Mouse (Mus musculus): Measurements from ENCODE around the gene Pnp2. TPM values are rescaled to one million over a fixed set of nuclear protein-coding genes. Genes with fewer than 3 reads are reported as not detected.
"Not testable (repeated sequence)": the region's sequence is repeated elsewhere in the genome, so short reads cannot be mapped to it uniquely, and the experiment has no call there.

The Pnp2 gene
- polyA plus RNA-seq, 1 experiment: not detected

DNA sequence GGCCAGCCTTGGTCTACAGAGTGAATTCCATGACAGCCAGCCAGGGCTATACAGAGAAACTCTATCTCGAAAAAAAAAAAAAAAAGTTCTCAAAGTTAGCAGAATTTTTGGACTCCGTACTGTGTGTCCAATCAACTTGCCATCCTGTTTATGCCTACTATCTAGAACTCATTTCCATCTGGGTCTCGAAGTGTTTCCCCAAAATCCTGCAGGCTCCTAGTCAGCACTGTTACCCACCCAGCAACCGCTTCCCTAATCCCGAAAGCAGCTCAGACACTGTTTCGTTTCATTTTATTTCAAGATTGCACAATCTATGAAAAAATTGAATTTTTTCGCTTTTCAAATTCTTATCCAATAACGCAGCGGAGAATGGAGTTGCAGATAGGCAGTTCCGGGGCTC is 305 bp upstream of the Pnp2 start:
- Histone ChIP-seq H3K9me3 (ENCODE audit: control insufficient read depth, low read length) (no peaks in the 10 kb centered on the region), H3K4me3 (replicated peaks) (no peak overlapping the region), H3K27me3 (ENCODE audit: control insufficient read depth) (no peaks in the 10 kb centered on the region), H3K4me1 (ENCODE audit: control insufficient read depth) (peaks cover 4% of the 10 kb centered on the region; the same call in 1 of the 2 replicates), H3K36me3 (ENCODE audit: control insufficient read depth) (peaks cover 13% of the 10 kb centered on the region)
- TF ChIP-seq GATA1 (IDR thresholded peaks at IDR 0.05; ENCODE audit: low read length) (no peak), TAL1 (IDR thresholded peaks at IDR 0.05; ENCODE audit: low read length) (no peak)

DNA sequence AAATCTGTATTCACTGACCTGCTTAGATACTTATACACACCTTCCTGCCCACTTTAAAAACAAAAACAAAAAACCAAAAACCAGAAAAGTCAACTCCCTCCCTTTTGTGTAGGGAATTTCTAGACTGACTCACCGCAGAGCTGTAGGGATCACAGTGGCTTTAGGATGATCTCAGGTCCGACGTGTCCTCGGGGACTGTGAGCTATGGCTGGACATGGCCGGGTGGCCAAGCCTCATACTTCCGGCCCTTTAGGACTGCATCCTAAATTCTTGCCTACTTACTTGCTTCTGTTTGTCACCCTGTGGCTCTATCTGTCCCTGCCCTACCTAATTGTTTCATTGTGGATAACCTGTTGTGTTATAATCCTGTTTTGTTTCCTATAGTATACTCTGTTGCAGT is 932 bp downstream of the Pnp2 start:
- H3K9me3 ChIP-seq (ENCODE audit: control insufficient read depth, low read length); H3K4me1 ChIP-seq (ENCODE audit: control insufficient read depth); H3K27me3 ChIP-seq (ENCODE audit: control insufficient read depth); H3K36me3 ChIP-seq (ENCODE audit: control insufficient read depth): not testable (repeated sequence)
- peak overlapping the region; percentile 62 for H3K4me3 ChIP-seq (replicated peaks)

DNA sequence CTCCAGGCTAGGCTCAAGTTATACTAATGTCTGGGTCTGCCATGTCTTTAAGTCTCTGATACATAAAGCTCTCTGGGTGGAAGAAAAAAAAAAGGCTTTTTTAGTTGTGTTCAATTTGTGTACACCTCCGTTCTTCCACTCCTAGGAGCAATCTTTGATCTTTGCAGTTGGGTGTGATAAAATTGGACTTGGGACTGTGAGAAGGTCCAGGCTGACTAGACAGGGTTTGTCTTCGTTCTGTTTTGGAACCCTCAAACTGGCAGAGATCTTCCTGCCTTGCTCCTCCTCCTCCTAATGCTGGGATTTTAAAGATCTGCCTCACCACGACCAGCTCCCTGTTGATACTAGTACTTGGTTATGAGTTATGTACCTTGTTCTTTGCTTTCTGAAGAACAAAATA is 1.4 kb downstream of the Pnp2 start:
- H3K4me3 ChIP-seq (replicated peaks): peak overlapping the region; percentile 62
- not testable (repeated sequence) for H3K4me1 ChIP-seq (ENCODE audit: control insufficient read depth); H3K27me3 ChIP-seq (ENCODE audit: control insufficient read depth); H3K36me3 ChIP-seq (ENCODE audit: control insufficient read depth); H3K9me3 ChIP-seq (ENCODE audit: control insufficient read depth, low read length)

DNA sequence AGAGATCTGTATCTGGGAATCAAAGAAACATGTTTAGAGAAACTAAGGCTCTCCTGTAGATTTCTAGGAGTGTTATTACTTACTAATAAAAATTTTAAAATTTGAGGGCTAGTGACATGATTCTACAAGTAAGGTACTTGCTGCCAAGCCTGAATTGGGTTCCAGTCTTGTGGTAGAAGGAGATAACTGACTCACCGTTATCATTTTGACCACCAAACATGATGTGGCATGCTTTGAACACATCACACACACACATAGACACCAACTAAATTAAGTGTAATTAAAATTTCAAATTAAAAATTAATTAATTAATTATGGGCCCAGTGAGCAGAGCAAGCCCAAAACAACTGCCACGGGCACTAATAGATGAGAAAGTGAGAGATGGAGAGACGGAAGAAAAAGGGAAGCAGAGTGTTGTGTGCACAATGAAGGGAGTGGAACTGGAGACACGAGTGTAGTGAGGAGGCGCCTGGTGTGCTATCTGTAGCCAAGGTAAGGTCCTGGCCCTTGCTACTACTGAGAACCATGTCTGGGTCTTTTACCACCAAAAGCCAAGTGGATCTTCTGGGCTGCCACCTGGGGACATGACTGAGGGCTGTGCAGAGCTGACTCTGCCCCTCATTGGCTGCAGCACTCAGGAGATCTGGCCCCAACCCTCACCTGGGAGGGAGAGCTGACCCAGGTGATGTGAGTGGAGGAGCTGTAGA is 2.6 kb downstream of the Pnp2 start:
- H3K9me3 ChIP-seq (ENCODE audit: control insufficient read depth, low read length); H3K27me3 ChIP-seq (ENCODE audit: control insufficient read depth); H3K4me3 ChIP-seq (replicated peaks); H3K4me1 ChIP-seq (ENCODE audit: control insufficient read depth); H3K36me3 ChIP-seq (ENCODE audit: control insufficient read depth): not testable (repeated sequence)

DNA sequence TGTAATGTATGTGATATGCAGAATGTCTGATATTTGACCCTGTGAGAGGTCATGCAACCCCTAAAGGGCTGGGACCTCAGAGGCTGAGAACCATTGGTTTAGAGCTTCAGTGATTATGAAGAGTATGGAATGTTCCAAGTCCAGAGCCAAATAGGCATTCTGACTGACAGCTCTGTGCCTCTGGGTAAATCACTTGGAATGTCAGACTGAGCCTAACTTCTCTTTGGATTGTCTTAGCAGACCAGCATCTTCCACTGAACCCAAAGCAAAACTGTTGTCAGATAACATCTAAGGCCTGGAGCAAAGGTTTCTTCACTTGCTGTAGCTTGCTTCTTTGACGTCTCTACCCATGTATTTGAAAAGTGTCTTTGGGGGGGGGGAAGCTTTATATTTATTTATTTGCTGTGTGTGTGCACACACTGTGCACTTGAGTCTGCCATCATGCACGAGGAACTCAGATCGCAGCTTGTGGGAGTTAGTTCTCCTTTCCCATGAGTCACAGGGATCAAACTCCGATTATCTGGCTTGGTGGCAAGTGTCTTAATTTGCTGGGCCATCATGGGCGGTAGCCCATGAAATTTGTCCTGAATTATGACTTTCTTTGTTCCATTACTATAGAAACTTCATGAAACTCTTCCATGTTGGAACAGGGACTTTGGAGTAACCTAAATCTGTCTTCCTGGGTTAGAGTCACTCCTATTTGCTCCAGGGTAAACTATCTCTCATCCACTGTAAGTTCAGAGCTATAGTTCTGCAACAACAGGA is 12.6 kb downstream of the Pnp2 start:
- Histone ChIP-seq H3K36me3 (ENCODE audit: control insufficient read depth) (peaks cover 5% of the 10 kb centered on the region), H3K4me1 (ENCODE audit: control insufficient read depth) (no peaks in the 10 kb centered on the region), H3K27me3 (ENCODE audit: control insufficient read depth) (no peaks in the 10 kb centered on the region), H3K9me3 (ENCODE audit: control insufficient read depth, low read length) (no peaks in the 10 kb centered on the region), H3K4me3 (replicated peaks) (no peak overlapping the region)
- TF ChIP-seq GATA1 (IDR thresholded peaks at IDR 0.05; ENCODE audit: low read length) (no peak), TAL1 (IDR thresholded peaks at IDR 0.05; ENCODE audit: low read length) (no peak)

DNA sequence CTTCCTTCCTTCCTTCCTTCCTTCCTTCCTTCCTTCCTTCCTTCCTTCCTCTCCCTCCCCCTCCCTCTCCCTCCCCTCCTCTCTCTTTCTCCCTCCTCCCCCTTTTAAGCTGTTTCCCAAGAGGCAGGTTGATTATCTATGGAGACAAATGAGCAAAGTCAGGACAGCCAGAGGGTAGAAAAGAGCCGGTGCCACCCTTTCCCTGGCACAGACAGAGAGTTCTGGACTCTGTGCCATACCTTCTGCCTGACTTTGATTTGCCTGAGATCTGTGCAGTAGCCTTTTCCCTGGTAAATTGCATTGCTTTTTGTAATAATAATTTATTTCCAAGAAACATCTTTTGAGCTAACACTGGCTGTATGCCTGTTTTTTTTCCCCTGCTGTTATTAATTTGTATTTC is 13.2 kb downstream of the Pnp2 start:
- Histone ChIP-seq H3K4me3 (replicated peaks) (no peak overlapping the region), H3K9me3 (ENCODE audit: control insufficient read depth, low read length) (no peaks in the 10 kb centered on the region), H3K36me3 (ENCODE audit: control insufficient read depth) (peaks cover under 1% of the 10 kb centered on the region), H3K27me3 (ENCODE audit: control insufficient read depth) (no peaks in the 10 kb centered on the region), H3K4me1 (ENCODE audit: control insufficient read depth) (no peaks in the 10 kb centered on the region)
- no peak for TF ChIP-seq TAL1 (IDR thresholded peaks at IDR 0.05; ENCODE audit: low read length)
- TF ChIP-seq GATA1 (IDR thresholded peaks at IDR 0.05; ENCODE audit: low read length): no peak

DNA sequence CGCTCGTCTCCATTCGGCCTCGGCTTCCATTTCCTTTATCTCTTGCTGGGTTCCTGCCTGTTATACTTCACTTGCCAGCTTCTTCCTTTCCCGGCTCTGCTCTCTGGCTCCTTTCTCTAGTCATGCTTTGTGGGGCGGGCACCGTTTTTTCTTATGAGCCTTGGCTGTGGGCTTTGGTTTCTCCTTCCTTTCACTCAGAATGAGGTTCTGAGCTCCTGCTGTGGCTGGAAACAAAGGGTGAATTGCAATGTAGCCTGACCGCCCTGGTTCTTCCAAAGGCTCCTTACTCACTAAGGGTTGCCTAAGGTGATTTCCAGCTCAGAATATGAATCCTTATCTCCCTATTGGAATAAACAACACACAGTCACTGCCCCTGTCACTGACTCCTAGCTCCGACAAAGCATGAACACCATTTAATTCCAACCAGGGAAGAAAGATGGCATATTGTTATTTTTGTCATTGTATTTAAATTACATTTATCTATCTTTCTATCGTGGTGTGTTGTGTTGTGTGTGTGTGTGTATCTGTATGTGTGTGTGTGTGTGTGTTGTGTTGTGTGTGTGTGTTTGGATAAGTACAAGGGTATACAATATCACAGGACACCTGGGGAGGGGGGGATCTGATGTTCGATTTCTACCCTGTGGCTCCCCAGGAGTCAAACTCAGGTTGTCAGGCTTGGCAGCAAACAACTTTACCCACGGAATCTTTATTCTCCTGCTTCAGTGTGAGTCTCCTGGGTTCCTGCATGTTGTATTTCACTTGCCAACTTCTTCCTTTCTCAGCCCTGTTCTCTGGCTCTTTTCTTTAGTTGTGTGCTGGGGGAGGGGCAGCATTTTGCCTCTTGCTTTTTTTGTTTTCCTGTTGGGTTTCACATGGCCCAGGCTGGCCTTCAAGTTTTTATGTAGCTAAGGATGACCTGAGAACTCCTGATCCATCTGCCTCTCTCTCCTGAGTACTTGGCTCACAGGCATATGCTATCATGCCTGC is 14.1 kb downstream of the Pnp2 start:
- TF ChIP-seq GATA1 (IDR thresholded peaks at IDR 0.05; ENCODE audit: low read length): no peak
- no peak; the same call in 2 of the 3 replicates for TF ChIP-seq TAL1 (IDR thresholded peaks at IDR 0.05; ENCODE audit: low read length)
- Histone ChIP-seq H3K4me1 (ENCODE audit: control insufficient read depth) (no peaks in the 10 kb centered on the region), H3K4me3 (replicated peaks) (no peak overlapping the region), H3K36me3 (ENCODE audit: control insufficient read depth) (no peaks in the 10 kb centered on the region), H3K9me3 (ENCODE audit: control insufficient read depth, low read length) (no peaks in the 10 kb centered on the region), H3K27me3 (ENCODE audit: control insufficient read depth) (no peaks in the 10 kb centered on the region)

DNA sequence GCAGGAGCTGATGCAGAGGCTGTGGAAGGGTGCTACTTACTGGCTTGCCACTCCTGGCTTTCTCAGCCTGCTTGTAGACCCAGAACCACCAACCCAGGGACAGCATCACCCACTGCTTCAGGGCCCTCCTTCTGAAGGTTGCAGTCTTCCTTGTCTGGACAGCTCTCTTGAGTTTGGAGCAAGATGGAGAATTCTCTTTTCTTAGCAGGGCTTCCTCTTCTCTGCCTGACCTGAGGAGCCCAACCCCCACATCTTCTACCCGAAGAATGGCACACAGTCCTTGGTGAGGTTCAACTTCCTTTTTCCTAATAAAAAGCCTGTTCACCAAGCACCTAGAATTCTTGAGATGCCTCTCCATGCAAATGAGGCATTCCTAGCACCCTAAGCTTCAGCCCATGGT is 15.0 kb downstream of the Pnp2 start:
- no peaks in the 10 kb centered on the region for H3K27me3 ChIP-seq (ENCODE audit: control insufficient read depth)
- no peak for TF ChIP-seq TAL1 (IDR thresholded peaks at IDR 0.05; ENCODE audit: low read length)
- no peak for TF ChIP-seq GATA1 (IDR thresholded peaks at IDR 0.05; ENCODE audit: low read length)
- no peaks in the 10 kb centered on the region for H3K36me3 ChIP-seq (ENCODE audit: control insufficient read depth)
- no peaks in the 10 kb centered on the region for H3K9me3 ChIP-seq (ENCODE audit: control insufficient read depth, low read length)
- H3K4me3 ChIP-seq (replicated peaks): no peak overlapping the region
- H3K4me1 ChIP-seq (ENCODE audit: control insufficient read depth): no peaks in the 10 kb centered on the region

DNA sequence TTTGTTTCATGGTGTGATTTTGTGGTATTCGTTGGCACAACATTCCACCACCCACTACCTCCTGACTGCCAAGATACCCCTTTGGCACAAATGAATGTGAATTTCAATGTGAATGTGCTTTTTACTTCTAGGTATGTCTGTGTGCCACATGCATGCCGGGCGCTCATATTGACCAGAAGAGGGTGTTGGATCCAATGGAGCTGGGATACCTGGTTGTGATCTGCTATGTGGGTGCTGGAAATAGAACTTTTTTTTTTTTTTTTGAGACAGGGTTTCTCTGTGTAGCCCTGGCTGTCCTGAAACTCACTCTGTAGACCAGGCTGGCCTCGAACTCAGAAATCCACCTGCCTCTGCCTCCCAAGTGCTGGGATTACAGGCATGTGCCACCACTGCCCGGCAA is 17.3 kb downstream of the Pnp2 start:
- H3K4me3 ChIP-seq (replicated peaks); H3K9me3 ChIP-seq (ENCODE audit: control insufficient read depth, low read length); H3K36me3 ChIP-seq (ENCODE audit: control insufficient read depth); H3K27me3 ChIP-seq (ENCODE audit: control insufficient read depth); H3K4me1 ChIP-seq (ENCODE audit: control insufficient read depth): not testable (repeated sequence)
